Mouse (Mus musculus) olfactory bulb, adult 2 months (tissue): ENCODE data around the gene Cpsf4l. TPM values are rescaled to one million over a fixed set of nuclear protein-coding genes. Genes with fewer than 3 reads are reported as not detected.

Source experiments
- H3K27ac ChIP-seq: fragments of 200-500 bp; 2 replicates; pipeline ENCODE4 v1.5.1; 2012; ENCODE audit warnings: low read depth, low read length; ENCODE audit not compliant: insufficient read depth
- H3K4me1 ChIP-seq: fragments of 200-500 bp; 2 replicates; pipeline ENCODE4 v1.6.1; 2012; ENCODE audit warnings: low read length; ENCODE audit not compliant: control insufficient read depth, insufficient read depth
- H3K4me3 ChIP-seq: fragments of 200-500 bp; 2 replicates; pipeline ENCODE4 v1.5.1; 2012; ENCODE audit warnings: mild to moderate bottlenecking, low read depth, low read length, moderate library complexity; ENCODE audit not compliant: insufficient read depth
- CTCF ChIP-seq: fragments of 200-500 bp; IDR thresholded peaks from 2 replicates; pipeline ENCODE4 v1.5.1; 2012; ENCODE audit warnings: low read depth, mild to moderate bottlenecking, low read length, moderate library complexity; ENCODE audit not compliant: insufficient read depth
- POLR2A ChIP-seq: fragments of 200-500 bp; IDR thresholded peaks from 2 replicates; pipeline ENCODE4 v1.6.1; 2012; ENCODE audit warnings: mild to moderate bottlenecking, low read depth, low read length, moderate library complexity; ENCODE audit not compliant: insufficient read depth
- WGBS: fragments of 180-500 bp; shearing (Covaris S2); methylation state at CpG from one replicate; pipeline ENCODE4 v1.1.7; 2018; 5-methylcytosine and 5-hydroxymethylcytosine counted together
- polyA plus RNA-seq: library from polyadenylated mRNA; stranded (reverse); fragments of >200 nt; gene quantifications from 2 replicates; pipeline ENCODE4 v1.2.4, GENCODE M21; 2012; ENCODE audit warnings: low replicate concordance; ENCODE audit not compliant: missing spikeins, insufficient read depth, insufficient read length

Cpsf4l gene
- polyA plus RNA-seq, result not detected in 2 replicates

DNA sequence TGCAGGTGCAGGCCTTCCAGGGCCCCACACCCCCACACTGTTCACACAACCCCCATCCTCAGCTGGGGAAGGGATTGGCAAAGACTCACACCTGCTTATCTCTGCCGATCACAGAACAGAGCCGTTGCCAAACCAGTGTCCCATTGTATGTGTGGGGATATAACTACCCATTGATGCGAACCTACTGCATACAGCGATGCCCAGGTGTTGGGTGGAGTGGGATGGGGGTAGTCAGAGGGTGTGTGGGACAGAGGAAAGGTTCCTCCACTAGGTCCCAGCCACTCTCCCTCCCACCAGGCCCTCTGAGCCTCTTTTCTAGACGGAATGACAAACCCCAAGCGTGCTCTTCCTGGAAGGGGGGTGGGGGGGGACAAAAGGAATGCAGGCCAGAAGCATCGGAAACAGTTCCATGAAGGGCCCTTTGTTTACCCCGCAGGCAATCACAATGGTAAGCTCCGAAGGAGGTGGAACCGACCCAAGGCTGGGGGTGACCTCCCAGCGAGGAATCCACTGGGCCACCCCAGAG is at the start of gene Cpsf4l:
Gene Cpsf4l, minus strand, starts transcription at position 287 of the 526 bp plus-strand sequence.
- H3K27ac ChIP-seq, result peak within 1 kb of the TSS; percentile 49; the same call in 1 of the 2 replicates

DNA sequence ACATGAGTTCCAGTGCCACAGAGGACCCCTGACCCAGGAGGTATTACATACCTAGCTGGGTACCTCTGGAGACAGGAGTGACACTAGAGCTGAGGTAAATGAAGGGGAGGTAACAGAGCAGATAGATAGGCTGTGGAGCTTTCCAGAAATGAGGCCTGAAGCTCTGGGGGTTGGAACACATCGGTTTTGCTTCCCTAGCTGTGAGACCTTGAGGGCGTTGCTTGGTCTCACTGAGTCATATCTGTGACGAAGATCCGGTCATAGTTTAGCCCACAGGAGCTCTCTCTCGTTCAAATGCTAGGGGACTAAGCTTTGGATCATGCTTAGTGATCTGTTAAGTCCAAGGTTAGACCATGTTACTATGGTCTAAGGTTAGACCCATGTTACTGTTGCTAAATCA is 49.0 kb upstream of the Cpsf4l start:
- Histone ChIP-seq H3K4me3 (no peak overlapping the region), H3K4me1 (no peaks in the 10 kb centered on the region; the same call in 1 of the 2 replicates), H3K27ac (no peak overlapping the region)
- WGBS, result 89% methylated on average over 5 of the region's 5 CpGs
- TF ChIP-seq CTCF (no peak), POLR2A (no peak)

More for the DNA sequence above, at the start of gene Cpsf4l:
- 44% methylated on average over 11 of the region's 11 CpGs for WGBS
- Histone ChIP-seq H3K4me1 (peaks cover 16% of the 10 kb centered on the region), H3K4me3 (no peak within 1 kb of the TSS)
- TF ChIP-seq CTCF, result no peak
- no peak for TF ChIP-seq POLR2A

DNA sequence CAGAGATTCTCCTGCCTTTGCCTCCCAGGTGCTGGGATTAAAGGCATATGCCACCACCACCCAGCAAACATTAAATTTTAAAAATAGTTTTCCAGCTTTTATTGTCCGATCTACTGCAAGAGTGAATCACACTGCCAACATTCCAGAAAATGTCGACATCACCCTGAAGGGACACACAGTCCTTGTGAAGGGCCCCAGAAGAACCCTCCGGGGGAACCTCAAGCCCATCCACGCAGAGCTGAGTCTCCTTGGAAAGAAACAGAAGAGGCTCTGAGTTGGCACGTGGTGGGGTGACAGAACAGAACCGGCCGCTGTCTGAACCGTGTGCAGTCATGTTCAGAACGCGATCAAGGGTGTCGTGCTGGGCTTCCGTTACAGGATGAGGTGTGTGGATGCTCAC is 46.8 kb upstream of the Cpsf4l start:
- Histone ChIP-seq H3K27ac (no peak overlapping the region), H3K4me3 (no peak overlapping the region), H3K4me1 (peaks cover 5% of the 10 kb centered on the region)
- 96% methylated on average over 12 of the region's 12 CpGs for WGBS
- no peak for TF ChIP-seq POLR2A
- TF ChIP-seq CTCF, result no peak

DNA sequence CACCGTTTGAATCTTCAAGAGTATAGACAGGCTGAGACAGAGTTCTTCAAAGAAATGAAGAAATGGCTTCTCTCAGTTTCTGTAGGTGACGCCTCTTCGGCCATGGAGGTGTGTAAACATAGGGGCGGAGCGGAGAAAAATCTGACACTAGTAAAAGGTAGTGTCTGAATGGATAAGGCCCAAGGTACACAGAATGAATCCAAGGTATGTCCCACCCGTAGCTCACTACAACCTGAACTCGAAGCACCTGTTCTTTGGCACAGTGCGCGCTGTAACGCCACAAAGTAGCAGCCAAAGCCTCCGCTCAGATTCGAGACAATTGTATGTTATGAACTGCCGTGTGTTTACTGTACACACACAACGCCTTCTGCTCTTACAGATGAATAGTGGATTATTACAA is 46.1 kb upstream of the Cpsf4l start:
- Histone ChIP-seq H3K4me3 (no peak overlapping the region), H3K4me1 (peaks cover 8% of the 10 kb centered on the region), H3K27ac (no peak overlapping the region)
- WGBS, result 95% methylated on average over 14 of the region's 14 CpGs
- TF ChIP-seq CTCF, result no peak
- TF ChIP-seq POLR2A, result no peak

DNA sequence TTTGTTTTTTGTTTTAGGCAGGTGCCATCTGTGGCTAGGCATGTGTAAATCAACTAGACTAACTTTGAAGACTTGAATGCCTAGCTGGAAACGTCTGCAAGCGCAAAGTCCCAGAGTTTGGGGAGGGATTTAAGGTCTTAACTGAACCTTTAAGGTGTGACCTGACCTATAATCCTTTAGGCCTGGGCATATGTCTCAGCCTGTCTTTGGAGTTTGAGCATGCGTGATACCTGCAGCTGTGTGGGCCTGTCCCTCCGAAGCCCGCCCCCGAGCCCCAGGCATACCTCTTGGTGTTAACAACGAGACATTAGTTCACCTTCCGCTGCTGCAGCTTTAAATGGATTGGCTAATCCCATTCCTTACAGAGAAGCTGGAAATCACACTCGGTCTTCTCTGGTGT is 45.0 kb upstream of the Cpsf4l start:
- WGBS, result 87% methylated on average over 9 of the region's 9 CpGs
- Histone ChIP-seq H3K27ac (no peak overlapping the region), H3K4me1 (peaks cover 16% of the 10 kb centered on the region), H3K4me3 (no peak overlapping the region)
- TF ChIP-seq CTCF, result no peak
- no peak for TF ChIP-seq POLR2A

DNA sequence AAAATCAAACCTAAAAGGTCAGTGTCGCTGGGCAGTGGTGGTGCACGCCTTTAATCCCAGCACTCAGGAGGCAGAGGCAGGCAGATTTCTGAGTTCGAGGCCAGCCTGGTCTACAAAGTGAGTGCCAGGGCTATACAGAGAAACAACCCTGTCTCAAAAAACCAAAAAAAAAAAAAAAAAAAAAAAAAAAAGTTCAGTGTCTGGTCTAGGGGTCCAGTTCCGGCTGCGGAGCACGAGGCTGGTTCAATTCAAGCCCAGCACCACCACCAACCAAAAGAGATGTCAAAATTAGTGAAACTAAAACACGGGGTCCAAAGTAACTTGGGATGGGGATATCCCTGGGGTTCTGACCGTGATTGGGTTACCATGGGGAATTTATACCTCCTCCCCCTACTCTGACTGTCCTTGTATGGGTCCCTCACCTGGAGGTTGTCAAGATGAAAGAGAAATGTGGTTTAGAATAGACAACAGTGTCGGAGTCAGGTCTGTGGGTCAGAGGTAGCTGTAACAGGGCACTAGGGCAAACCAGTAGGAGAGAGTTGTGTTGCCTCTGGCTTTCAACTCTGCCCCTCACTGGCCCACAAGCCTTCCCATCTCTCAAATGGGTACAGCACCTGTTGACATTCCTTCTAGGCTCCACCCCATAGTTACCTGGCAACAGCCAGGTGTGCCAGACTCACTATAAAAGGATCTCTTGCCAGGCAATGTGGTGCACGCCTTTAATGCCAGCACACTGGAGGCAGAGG is 43.0 kb upstream of the Cpsf4l start:
- H3K27ac ChIP-seq, result no peak overlapping the region
- H3K4me3 ChIP-seq, result no peak overlapping the region
- H3K4me1 ChIP-seq, result peaks cover 34% of the 10 kb centered on the region
- TF ChIP-seq POLR2A, result no peak
- no peak for TF ChIP-seq CTCF
- 95% methylated on average over 10 of the region's 10 CpGs for WGBS

DNA sequence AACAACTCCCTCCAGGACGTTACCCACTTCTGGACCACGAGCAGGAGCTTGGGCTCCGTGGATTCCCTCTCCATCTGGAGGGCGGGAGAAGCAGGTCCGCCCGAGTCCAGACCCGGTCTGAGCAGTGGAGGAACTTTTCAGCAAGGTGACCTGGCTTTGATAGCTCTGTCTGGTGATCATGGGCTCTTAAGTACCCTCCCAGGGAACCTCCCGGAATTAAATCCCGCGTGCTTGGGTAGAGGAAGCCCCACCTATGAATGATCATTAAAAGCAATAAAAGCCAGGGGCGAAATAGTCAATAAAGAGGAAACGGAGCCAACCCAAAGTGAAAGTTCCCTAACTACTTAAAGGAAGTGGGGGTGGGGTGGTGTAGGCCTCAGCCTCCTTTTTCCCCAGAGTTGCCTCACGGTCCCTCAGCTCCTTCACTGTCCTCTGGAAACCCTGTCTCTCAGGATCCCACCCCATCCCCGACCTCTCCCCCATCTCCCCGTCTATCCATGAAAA is 42.4 kb upstream of the Cpsf4l start:
- peak overlapping the region; percentile 70 for H3K4me3 ChIP-seq
- TF ChIP-seq CTCF (no peak), POLR2A (no peak)
- 31% methylated on average over 15 of the region's 15 CpGs for WGBS
- H3K4me1 ChIP-seq, result peaks cover 34% of the 10 kb centered on the region
- H3K27ac ChIP-seq, result no peak overlapping the region

DNA sequence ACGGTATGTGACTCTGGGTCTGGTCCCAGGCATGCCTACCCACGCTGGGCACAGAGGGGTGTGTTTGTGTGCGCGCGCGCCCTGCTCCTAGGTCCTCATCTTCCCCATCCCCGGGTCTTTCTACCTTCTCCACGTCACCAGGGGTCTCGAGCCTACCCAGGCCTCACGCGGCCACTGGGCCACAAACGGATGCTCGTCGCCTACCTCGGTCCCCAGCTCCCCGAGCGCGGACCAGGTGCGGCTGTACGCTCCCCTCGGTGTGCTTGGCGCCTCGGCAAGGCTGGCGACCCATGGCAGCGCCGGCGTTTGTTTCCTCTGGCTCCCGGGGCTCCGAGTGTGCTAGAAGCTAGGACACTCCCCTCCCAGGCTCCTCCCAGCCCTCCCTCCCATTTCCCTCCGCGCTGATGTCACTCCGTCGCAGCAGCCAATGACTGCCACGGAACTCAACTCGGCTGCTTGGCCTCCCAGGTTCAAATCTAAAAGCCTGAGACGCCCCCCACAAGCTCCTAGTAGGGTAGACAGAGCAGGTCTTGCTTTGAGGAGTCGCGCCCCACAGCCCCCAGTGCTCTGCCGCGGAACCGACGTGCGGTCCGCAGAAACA is 41.8 kb upstream of the Cpsf4l start, which contains the start of gene Cdc42ep4:
Gene Cdc42ep4, minus strand, starts transcription at position 398 of the 601 bp plus-strand sequence.
- WGBS, result under 1% methylated on average over 44 of the region's 44 CpGs
- H3K27ac ChIP-seq, result peak within 1 kb of the TSS; percentile 65
- peaks cover 37% of the 10 kb centered on the region for H3K4me1 ChIP-seq
- peak within 1 kb of the TSS; percentile 70 for H3K4me3 ChIP-seq
- TF ChIP-seq POLR2A (peak; percentile 49; the same call in 1 of the 2 replicates), CTCF (no peak)
